Mouse (Mus musculus) cortical plate, adult 2 months (tissue): ENCODE data around the gene Npc2. TPM values are rescaled to one million over a fixed set of nuclear protein-coding genes. Genes with fewer than 3 reads are reported as not detected.

ENCODE experiments used
- H3K27ac ChIP-seq: fragments of 200-500 bp; 2 replicates; pipeline ENCODE4 v1.5.1; 2012; ENCODE audit warnings: low read length, control low read depth, inconsistent platforms; ENCODE audit not compliant: insufficient read depth
- H3K4me1 ChIP-seq: fragments of 200-500 bp; 2 replicates; pipeline ENCODE4 v1.6.1; 2011; ENCODE audit warnings: low read length; ENCODE audit not compliant: control insufficient read depth, insufficient read depth
- H3K4me3 ChIP-seq: fragments of 200-500 bp; 2 replicates; pipeline ENCODE4 v1.5.1; 2011; ENCODE audit warnings: mild to moderate bottlenecking, low read length, control low read depth; ENCODE audit not compliant: insufficient read depth
- CTCF ChIP-seq: fragments of 200-500 bp; IDR thresholded peaks from 2 replicates; pipeline ENCODE4 v1.5.1; 2011; ENCODE audit warnings: mild to moderate bottlenecking, control low read depth, low read length; ENCODE audit not compliant: insufficient read depth; ENCODE audit errors: extremely low read depth
- POLR2A ChIP-seq: fragments of 200-500 bp; IDR thresholded peaks from 2 replicates; pipeline ENCODE4 v1.6.1; 2011; ENCODE audit warnings: mild to moderate bottlenecking, low read length, control low read depth; ENCODE audit not compliant: insufficient read depth; ENCODE audit errors: extremely low read depth
- polyA plus RNA-seq: library from polyadenylated mRNA; depleted of rRNA; stranded (reverse); fragments of >200 nt; gene quantifications from 2 replicates; pipeline ENCODE4 v1.2.3, GENCODE M21; 2012

Npc2 gene
- polyA plus RNA-seq, 1 experiment, result 50.0 TPM

GRCm38 (mm10) chr12:84745700-84746099 is 27.3 kb downstream of the Npc2 start:
- Histone ChIP-seq H3K4me3 (no peak overlapping the region), H3K4me1 (no peaks in the 10 kb centered on the region), H3K27ac (no peak overlapping the region)
- TF ChIP-seq POLR2A (no peak), CTCF (no peak)

- Histone ChIP-seq H3K4me3 (no peak overlapping the region), H3K27ac (no peak overlapping the region), H3K4me1 (no peaks in the 10 kb centered on the region)
- no peak for TF ChIP-seq POLR2A
- no peak for TF ChIP-seq CTCF
Observed at GRCm38 (mm10) chr12:84743496-84743895, 29.5 kb downstream of the Npc2 start.

GRCm38 (mm10) chr12:84733366-84733765 is 39.6 kb downstream of the Npc2 start:
- Histone ChIP-seq H3K4me3 (no peak overlapping the region), H3K4me1 (no peaks in the 10 kb centered on the region), H3K27ac (no peak overlapping the region)
- no peak for TF ChIP-seq CTCF
- no peak for TF ChIP-seq POLR2A

- Histone ChIP-seq H3K4me3 (no peak overlapping the region), H3K4me1 (no peaks in the 10 kb centered on the region), H3K27ac (no peak overlapping the region)
- TF ChIP-seq POLR2A (no peak), CTCF (no peak)
Observed at GRCm38 (mm10) chr12:84728421-84728820, 44.5 kb downstream of the Npc2 start.

- TF ChIP-seq CTCF (no peak), POLR2A (no peak)
- Histone ChIP-seq H3K4me1 (no peaks in the 10 kb centered on the region), H3K27ac (no peak overlapping the region), H3K4me3 (no peak overlapping the region)
Observed at GRCm38 (mm10) chr12:84727434-84727833, 45.5 kb downstream of the Npc2 start.

- no peak overlapping the region for H3K27ac ChIP-seq
- H3K4me3 ChIP-seq, result no peak overlapping the region
- no peaks in the 10 kb centered on the region for H3K4me1 ChIP-seq
- TF ChIP-seq POLR2A (no peak), CTCF (no peak)
Observed at GRCm38 (mm10) chr12:84726986-84727385, 46.0 kb downstream of the Npc2 start.

- Histone ChIP-seq H3K4me3 (no peak overlapping the region), H3K27ac (no peak overlapping the region), H3K4me1 (no peaks in the 10 kb centered on the region)
- TF ChIP-seq CTCF (no peak), POLR2A (no peak)
Observed at GRCm38 (mm10) chr12:84726391-84726790, 46.6 kb downstream of the Npc2 start.

GRCm38 (mm10) chr12:84718462-84719244 is 54.3 kb downstream of the Npc2 start:
- H3K4me1 ChIP-seq, result no peaks in the 10 kb centered on the region
- no peak overlapping the region for H3K27ac ChIP-seq
- no peak for TF ChIP-seq CTCF
- no peak for TF ChIP-seq POLR2A
- H3K4me3 ChIP-seq, result no peak overlapping the region

- TF ChIP-seq POLR2A, result no peak
- no peak for TF ChIP-seq CTCF
- Histone ChIP-seq H3K4me3 (no peak overlapping the region), H3K27ac (no peak overlapping the region), H3K4me1 (no peaks in the 10 kb centered on the region)
Observed at GRCm38 (mm10) chr12:84714578-84714977, 58.4 kb downstream of the Npc2 start.

GRCm38 (mm10) chr12:84709842-84710439 is 63.0 kb downstream of the Npc2 start:
- H3K4me1 ChIP-seq, result no peaks in the 10 kb centered on the region
- no peak for TF ChIP-seq POLR2A
- no peak for TF ChIP-seq CTCF
- H3K27ac ChIP-seq, result no peak overlapping the region

GRCm38 (mm10) chr12:84707804-84708203 is 65.1 kb downstream of the Npc2 start:
- TF ChIP-seq CTCF, result no peak
- TF ChIP-seq POLR2A, result no peak
- no peaks in the 10 kb centered on the region for H3K4me1 ChIP-seq
- H3K4me3 ChIP-seq, result no peak overlapping the region
- no peak overlapping the region for H3K27ac ChIP-seq

More at GRCm38 (mm10) chr12:84709842-84710439, 63.0 kb downstream of the Npc2 start:
- no peak overlapping the region for H3K4me3 ChIP-seq
